Mouse (Mus musculus): ENCODE measurements around the gene Nell1. TPM values are rescaled to one million over a fixed set of nuclear protein-coding genes. Genes with fewer than 3 reads are reported as not detected.

The Nell1 gene
- polyA plus RNA-seq, 1 experiment from 2014 or later, result 0.69 TPM

DNA sequence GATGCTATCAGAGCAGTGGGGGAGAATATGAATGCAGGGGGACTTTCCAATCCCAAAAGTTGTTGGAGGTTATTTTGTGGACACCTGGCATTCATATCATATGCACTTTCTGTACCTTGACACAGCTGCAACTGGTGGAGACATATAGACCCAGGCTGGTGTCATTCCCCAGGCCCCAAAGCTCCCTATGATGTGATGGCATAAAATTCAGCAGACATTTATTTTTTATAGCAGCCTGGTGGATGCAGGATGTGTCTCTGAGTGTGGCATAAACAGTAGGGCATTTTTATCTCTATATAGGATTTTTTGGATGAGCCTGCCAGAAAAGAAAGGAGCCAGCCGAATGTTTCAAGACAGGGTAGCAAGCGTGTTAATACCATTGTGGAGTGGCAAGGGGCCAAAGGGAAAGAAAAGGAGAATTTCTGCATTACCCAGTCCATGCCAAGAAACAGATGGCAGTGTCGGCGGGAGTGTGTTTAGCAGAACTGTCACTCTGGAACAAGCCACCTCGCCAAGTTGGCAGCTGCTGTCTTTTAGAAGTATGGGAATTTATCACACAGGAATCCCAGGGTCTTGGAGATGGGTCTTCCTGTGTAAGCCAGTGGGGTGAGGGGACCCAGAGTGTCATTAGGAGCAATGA lies 267.1 kb downstream of the Nell1 start:
- Histone ChIP-seq H3K9me3 (replicated peaks; ENCODE audit: control insufficient read depth, low read length) (no peaks in the 10 kb centered on the region), H3K4me2 (no peak overlapping the region), H3K9ac (ENCODE audit: low read depth, low read length) (no peak overlapping the region), H3K27me3 (ENCODE audit: control insufficient read depth, insufficient read depth, low read length) (no peaks in the 10 kb centered on the region), H3K36me3 (ENCODE audit: control insufficient read depth, insufficient read depth, low read length) (no peaks in the 10 kb centered on the region), H3K4me1 (ENCODE audit: control insufficient read depth, insufficient read depth, low read length) (no peaks in the 10 kb centered on the region), H3K4me3 (ENCODE audit: low read depth, low read length) (no peak overlapping the region), H3K27ac (ENCODE audit: low read depth, low read length) (no peak overlapping the region)
- no peak for ATAC-seq (replicated peaks; ENCODE audit: insufficient number of reproducible peaks, low FRiP score, low TSS enrichment)
- WGBS (ENCODE audit: insufficient replicate concordance), result 69% methylated on average over 5 of the region's 5 CpGs

DNA sequence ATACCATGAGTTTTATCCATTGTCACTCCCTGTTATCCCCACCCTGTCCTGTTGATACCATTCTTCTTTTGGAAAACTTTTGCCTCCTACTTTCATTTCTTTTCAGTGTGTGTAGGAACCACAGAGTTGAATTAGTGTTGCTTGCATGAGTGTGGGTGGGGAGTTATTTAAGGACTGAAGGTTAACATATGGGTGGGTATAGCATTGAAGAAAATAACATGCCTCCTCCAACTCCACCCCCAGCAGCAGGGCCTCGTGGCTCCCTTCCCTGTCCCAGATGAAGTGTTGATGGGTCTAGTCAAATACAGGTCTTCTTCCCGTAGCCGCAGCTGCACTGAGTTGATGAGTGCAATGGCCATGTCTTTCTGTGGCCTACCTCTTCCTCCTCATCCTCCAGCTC lies 278.5 kb downstream of the Nell1 start:
- ATAC-seq (replicated peaks; ENCODE audit: insufficient number of reproducible peaks, low FRiP score, low TSS enrichment), result no peak
- H3K36me3 ChIP-seq (ENCODE audit: control insufficient read depth, insufficient read depth, low read length), result no peaks in the 10 kb centered on the region
- no peaks in the 10 kb centered on the region for H3K27me3 ChIP-seq (ENCODE audit: control insufficient read depth, insufficient read depth, low read length)
- H3K4me3 ChIP-seq (ENCODE audit: low read depth, low read length), result no peak overlapping the region
- H3K4me2 ChIP-seq, result no peak overlapping the region
- WGBS (ENCODE audit: insufficient replicate concordance), result 69% methylated on average over 3 of the region's 3 CpGs
- no peaks in the 10 kb centered on the region for H3K9me3 ChIP-seq (replicated peaks; ENCODE audit: control insufficient read depth, low read length)
- no peak overlapping the region for H3K27ac ChIP-seq (ENCODE audit: low read depth, low read length)
- no peaks in the 10 kb centered on the region for H3K4me1 ChIP-seq (ENCODE audit: control insufficient read depth, insufficient read depth, low read length)
- H3K9ac ChIP-seq (ENCODE audit: low read depth, low read length), result no peak overlapping the region

- Histone ChIP-seq H3K4me3 (ENCODE audit: low read depth, low read length) (no peak overlapping the region), H3K9ac (ENCODE audit: low read depth, low read length) (no peak overlapping the region), H3K9me3 (replicated peaks; ENCODE audit: control insufficient read depth, low read length) (no peaks in the 10 kb centered on the region), H3K36me3 (ENCODE audit: control insufficient read depth, insufficient read depth, low read length) (no peaks in the 10 kb centered on the region), H3K27me3 (ENCODE audit: control insufficient read depth, insufficient read depth, low read length) (no peaks in the 10 kb centered on the region), H3K27ac (ENCODE audit: low read depth, low read length) (no peak overlapping the region), H3K4me1 (ENCODE audit: control insufficient read depth, insufficient read depth, low read length) (no peaks in the 10 kb centered on the region), H3K4me2 (no peak overlapping the region)
- 65% methylated on average over 3 of the region's 3 CpGs for WGBS (ENCODE audit: insufficient replicate concordance)
- no peak for ATAC-seq (replicated peaks; ENCODE audit: insufficient number of reproducible peaks, low FRiP score, low TSS enrichment)
Observed at GRCm38 (mm10) chr7:50260016-50260415, 285.4 kb downstream of the Nell1 start.

GRCm38 (mm10) chr7:50295508-50295907 lies 320.8 kb downstream of the Nell1 start:
- ATAC-seq (replicated peaks; ENCODE audit: insufficient number of reproducible peaks, low FRiP score, low TSS enrichment), result no peak

GRCm38 (mm10) chr7:50338226-50338625 lies 363.6 kb downstream of the Nell1 start:
- no peak overlapping the region for H3K4me3 ChIP-seq (ENCODE audit: low read depth, low read length)
- H3K9me3 ChIP-seq (replicated peaks; ENCODE audit: control insufficient read depth, low read length), result no peaks in the 10 kb centered on the region
- no peak overlapping the region for H3K27ac ChIP-seq (ENCODE audit: low read depth, low read length)
- ATAC-seq (replicated peaks; ENCODE audit: insufficient number of reproducible peaks, low FRiP score, low TSS enrichment), result no peak
- H3K4me1 ChIP-seq (ENCODE audit: control insufficient read depth, insufficient read depth, low read length), result no peaks in the 10 kb centered on the region
- H3K9ac ChIP-seq (ENCODE audit: low read depth, low read length), result no peak overlapping the region
- no peaks in the 10 kb centered on the region for H3K36me3 ChIP-seq (ENCODE audit: control insufficient read depth, insufficient read depth, low read length)
- no peak overlapping the region for H3K4me2 ChIP-seq
- no peaks in the 10 kb centered on the region for H3K27me3 ChIP-seq (ENCODE audit: control insufficient read depth, insufficient read depth, low read length)
- 80% methylated on average over 5 of the region's 5 CpGs for WGBS (ENCODE audit: insufficient replicate concordance)

More at GRCm38 (mm10) chr7:50295508-50295907, 320.8 kb downstream of the Nell1 start:
- Histone ChIP-seq H3K4me1 (ENCODE audit: control insufficient read depth, insufficient read depth, low read length) (no peaks in the 10 kb centered on the region), H3K9me3 (replicated peaks; ENCODE audit: control insufficient read depth, low read length) (no peaks in the 10 kb centered on the region), H3K36me3 (ENCODE audit: control insufficient read depth, insufficient read depth, low read length) (no peaks in the 10 kb centered on the region), H3K4me2 (no peak overlapping the region), H3K4me3 (ENCODE audit: low read depth, low read length) (no peak overlapping the region), H3K27me3 (ENCODE audit: control insufficient read depth, insufficient read depth, low read length) (no peaks in the 10 kb centered on the region), H3K9ac (ENCODE audit: low read depth, low read length) (no peak overlapping the region), H3K27ac (ENCODE audit: low read depth, low read length) (no peak overlapping the region)
- WGBS (ENCODE audit: insufficient replicate concordance), result 74% methylated on average over 3 of the region's 3 CpGs

GRCm38 (mm10) chr7:50338757-50339156 lies 364.1 kb downstream of the Nell1 start:
- Histone ChIP-seq H3K9me3 (replicated peaks; ENCODE audit: control insufficient read depth, low read length) (no peaks in the 10 kb centered on the region), H3K9ac (ENCODE audit: low read depth, low read length) (no peak overlapping the region), H3K4me3 (ENCODE audit: low read depth, low read length) (no peak overlapping the region), H3K4me2 (no peak overlapping the region), H3K4me1 (ENCODE audit: control insufficient read depth, insufficient read depth, low read length) (no peaks in the 10 kb centered on the region), H3K27ac (ENCODE audit: low read depth, low read length) (no peak overlapping the region), H3K27me3 (ENCODE audit: control insufficient read depth, insufficient read depth, low read length) (no peaks in the 10 kb centered on the region), H3K36me3 (ENCODE audit: control insufficient read depth, insufficient read depth, low read length) (no peaks in the 10 kb centered on the region)
- WGBS (ENCODE audit: insufficient replicate concordance), result 71% methylated on average over 5 of the region's 5 CpGs
- ATAC-seq (replicated peaks; ENCODE audit: insufficient number of reproducible peaks, low FRiP score, low TSS enrichment), result no peak

- 45% methylated on average over 2 of the region's 2 CpGs for WGBS (ENCODE audit: insufficient replicate concordance)
- no peak overlapping the region for H3K4me2 ChIP-seq
- no peak overlapping the region for H3K9ac ChIP-seq (ENCODE audit: low read depth, low read length)
- no peaks in the 10 kb centered on the region for H3K4me1 ChIP-seq (ENCODE audit: control insufficient read depth, insufficient read depth, low read length)
- H3K4me3 ChIP-seq (ENCODE audit: low read depth, low read length), result no peak overlapping the region
- no peaks in the 10 kb centered on the region for H3K27me3 ChIP-seq (ENCODE audit: control insufficient read depth, insufficient read depth, low read length)
- no peaks in the 10 kb centered on the region for H3K9me3 ChIP-seq (replicated peaks; ENCODE audit: control insufficient read depth, low read length)
- no peak overlapping the region for H3K27ac ChIP-seq (ENCODE audit: low read depth, low read length)
- no peak for ATAC-seq (replicated peaks; ENCODE audit: insufficient number of reproducible peaks, low FRiP score, low TSS enrichment)
- H3K36me3 ChIP-seq (ENCODE audit: control insufficient read depth, insufficient read depth, low read length), result no peaks in the 10 kb centered on the region
Observed at GRCm38 (mm10) chr7:50351564-50351963, 376.9 kb downstream of the Nell1 start.

GRCm38 (mm10) chr7:50357213-50357612 lies 382.5 kb downstream of the Nell1 start:
- no peak overlapping the region for H3K4me2 ChIP-seq
- H3K27ac ChIP-seq (ENCODE audit: low read depth, low read length), result no peak overlapping the region
- no peaks in the 10 kb centered on the region for H3K9me3 ChIP-seq (replicated peaks; ENCODE audit: control insufficient read depth, low read length)
- no peak for ATAC-seq (replicated peaks; ENCODE audit: insufficient number of reproducible peaks, low FRiP score, low TSS enrichment)
- H3K4me3 ChIP-seq (ENCODE audit: low read depth, low read length), result no peak overlapping the region
- 17% methylated on average over 2 of the region's 2 CpGs for WGBS (ENCODE audit: insufficient replicate concordance)
- no peaks in the 10 kb centered on the region for H3K27me3 ChIP-seq (ENCODE audit: control insufficient read depth, insufficient read depth, low read length)
- no peaks in the 10 kb centered on the region for H3K36me3 ChIP-seq (ENCODE audit: control insufficient read depth, insufficient read depth, low read length)
- no peaks in the 10 kb centered on the region for H3K4me1 ChIP-seq (ENCODE audit: control insufficient read depth, insufficient read depth, low read length)
- no peak overlapping the region for H3K9ac ChIP-seq (ENCODE audit: low read depth, low read length)

- no peak overlapping the region for H3K4me3 ChIP-seq (ENCODE audit: low read depth, low read length)
- H3K4me2 ChIP-seq, result no peak overlapping the region
- no peaks in the 10 kb centered on the region for H3K9me3 ChIP-seq (replicated peaks; ENCODE audit: control insufficient read depth, low read length)
- no peaks in the 10 kb centered on the region for H3K27me3 ChIP-seq (ENCODE audit: control insufficient read depth, insufficient read depth, low read length)
- 58% methylated on average over 2 of the region's 2 CpGs for WGBS (ENCODE audit: insufficient replicate concordance)
- no peaks in the 10 kb centered on the region for H3K36me3 ChIP-seq (ENCODE audit: control insufficient read depth, insufficient read depth, low read length)
- no peak overlapping the region for H3K27ac ChIP-seq (ENCODE audit: low read depth, low read length)
- H3K9ac ChIP-seq (ENCODE audit: low read depth, low read length), result no peak overlapping the region
- no peaks in the 10 kb centered on the region for H3K4me1 ChIP-seq (ENCODE audit: control insufficient read depth, insufficient read depth, low read length)
- ATAC-seq (replicated peaks; ENCODE audit: insufficient number of reproducible peaks, low FRiP score, low TSS enrichment), result no peak
Observed at GRCm38 (mm10) chr7:50362039-50362438, 387.4 kb downstream of the Nell1 start.
